Mouse (Mus musculus): ENCODE measurements around the gene Prok2.

GRCm38 (mm10) chr6:99663232-99663631, 63.0 kb downstream of the Prok2 start:
- TF ChIP-seq POLR2A (IDR thresholded peaks at IDR 0.05; ENCODE audit: extremely low read depth, insufficient read depth, low read length) (no peak), CTCF (IDR thresholded peaks at IDR 0.05; ENCODE audit: extremely low read depth, insufficient read depth, low read length) (no peak)

All from cortical plate, adult 2 months (tissue).